Mouse (Mus musculus) brain, embryonic 14.5 days (tissue): Measurements from ENCODE around the gene Tspan33. TPM values are rescaled to one million over a fixed set of nuclear protein-coding genes. Genes with fewer than 3 reads are reported as not detected.
A peak's percentile ranks its signal among the peaks of the same experiment; 100 is the strongest.
"Not testable (repeated sequence)": the region's sequence is repeated elsewhere in the genome, so short reads cannot be mapped to it uniquely, and the experiment has no call there.

Experiments used
- DNase-seq: peaks from one replicate; pipeline ENCODE4 v3.0.0-alpha.2; 2011; ENCODE audit warnings: low read depth
- CTCF ChIP-seq: fragments of 200-500 bp; IDR thresholded peaks from 2 replicates; pipeline ENCODE4 v1.5.1; 2012; ENCODE audit warnings: inconsistent platforms, mild to moderate bottlenecking, moderate library complexity, borderline replicate concordance; ENCODE audit not compliant: insufficient read depth, insufficient read length; ENCODE audit errors: extremely low read depth
- POLR2A ChIP-seq: fragments of 200-500 bp; IDR thresholded peaks from 2 replicates; pipeline ENCODE4 v1.6.1; 2012; ENCODE audit warnings: mild to moderate bottlenecking, inconsistent platforms, borderline replicate concordance; ENCODE audit not compliant: poor library complexity, insufficient read depth, insufficient read length, severe bottlenecking; ENCODE audit errors: extremely low read depth
- polyA plus RNA-seq: library from polyadenylated mRNA; depleted of rRNA; stranded (reverse); fragments of >200 nt; gene quantifications from 2 replicates; pipeline ENCODE4 v1.2.3, GENCODE M21; 2012

Gene Tspan33
- polyA plus RNA-seq, 1 experiment = 10.6 TPM

DNA sequence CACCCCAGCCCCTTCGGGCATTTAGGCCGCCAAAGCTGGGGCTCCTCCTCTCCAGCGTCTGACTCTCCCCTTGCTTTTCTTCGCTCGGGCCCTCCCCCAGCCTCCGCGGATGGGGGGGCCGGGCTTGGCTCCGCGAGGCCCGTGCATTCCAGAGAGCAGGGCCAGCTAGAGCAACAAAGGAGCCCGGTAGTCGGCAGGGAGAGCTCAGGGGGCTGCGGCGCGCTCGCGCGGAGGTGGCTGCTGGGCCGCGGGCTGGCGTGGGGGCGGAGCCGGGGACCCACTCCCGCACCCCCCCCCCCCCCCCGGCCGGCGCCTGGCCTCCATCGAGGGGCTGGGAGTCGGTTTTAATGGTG lies 41.3 kb downstream of the Tspan33 start, which contains the start of gene Smo:
TSS of gene Smo (plus strand) at position 168 of the 353 bp plus-strand sequence.
- no peak for TF ChIP-seq CTCF
- peak; percentile 92 for TF ChIP-seq POLR2A
- peak; percentile 94 for DNase-seq

GRCm38 (mm10) chr6:29735689-29736451 lies 41.8 kb downstream of the Tspan33 start:
- peak; percentile 66; the same call in 1 of the 2 replicates for TF ChIP-seq POLR2A
- no peak for TF ChIP-seq CTCF
- DNase-seq = peak; percentile 75

DNA sequence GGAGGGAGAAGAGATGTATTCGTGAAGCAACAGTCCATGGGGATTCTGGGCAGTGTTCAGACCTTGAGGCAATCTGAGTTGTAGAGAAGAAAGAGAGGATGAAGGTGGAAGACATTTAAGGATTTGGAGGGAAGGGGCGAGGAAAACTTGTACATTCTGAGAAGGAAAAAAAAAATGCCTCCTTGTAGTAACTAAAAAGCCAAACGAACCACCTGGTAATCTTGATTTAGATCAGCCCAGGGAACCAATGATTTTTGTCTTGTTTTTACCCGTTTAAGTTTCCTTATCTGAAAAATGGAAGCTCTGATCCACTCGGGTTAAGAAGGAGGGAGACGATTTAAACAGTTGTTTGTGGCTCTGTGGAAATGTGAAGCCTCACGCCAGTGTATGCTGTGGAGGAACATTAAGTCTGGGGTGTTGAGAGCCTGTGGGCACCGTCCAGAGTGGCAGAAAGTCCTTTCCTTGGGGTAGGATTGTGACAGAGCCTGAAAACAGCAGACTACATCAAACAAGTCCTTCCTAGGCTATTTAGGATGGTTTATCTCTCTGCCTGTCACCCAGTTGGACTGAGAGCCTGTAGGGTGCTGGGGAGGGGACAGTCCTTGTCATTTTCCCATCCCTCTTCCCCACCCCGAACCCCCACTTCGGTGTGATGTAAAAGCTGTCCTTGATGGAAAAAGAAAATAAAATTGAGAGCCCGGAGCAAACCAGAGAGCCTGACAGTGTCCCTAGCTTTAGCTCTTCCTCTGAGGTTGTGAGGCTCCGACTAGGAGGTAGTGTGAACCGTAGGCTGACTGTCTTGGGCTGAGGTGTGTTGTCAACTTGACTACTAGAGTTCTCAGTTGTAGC lies 42.8 kb downstream of the Tspan33 start:
- TF ChIP-seq CTCF (no peak), POLR2A (no peak)
- no peak for DNase-seq

DNA sequence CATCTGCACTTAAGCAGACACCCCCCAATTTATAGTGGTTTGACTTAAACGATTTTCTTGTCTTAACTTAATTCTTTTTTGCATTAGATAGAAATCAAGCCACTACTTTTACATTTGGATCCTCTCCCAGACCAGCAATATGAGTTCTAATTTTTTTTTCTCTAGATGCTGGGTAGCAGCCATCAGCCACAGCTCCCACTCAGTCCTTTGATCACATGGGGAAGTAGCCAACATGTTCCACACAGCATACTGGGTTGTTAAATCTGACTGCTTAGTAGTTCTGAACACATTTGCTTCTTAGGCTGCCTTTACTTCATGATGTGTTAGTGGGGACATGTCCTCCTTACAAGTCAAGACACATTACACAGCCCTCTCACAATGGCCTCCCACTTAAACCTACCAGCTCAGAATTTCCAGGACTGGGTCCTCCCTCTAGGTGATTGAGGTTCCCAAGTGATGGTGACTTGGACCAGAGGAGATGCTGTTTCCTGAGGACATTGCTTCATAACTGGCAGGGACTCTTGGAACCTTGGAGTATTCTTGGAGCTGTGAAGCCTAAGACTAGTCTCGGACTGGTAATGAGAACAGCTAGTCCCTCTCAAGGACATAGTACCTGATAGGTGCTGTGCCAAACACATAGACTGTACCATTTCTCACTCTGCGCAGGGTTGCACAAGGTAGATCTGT lies 57.6 kb downstream of the Tspan33 start:
- no peak for DNase-seq

GRCm38 (mm10) chr6:29753336-29753735 lies 59.3 kb downstream of the Tspan33 start:
- no peak for DNase-seq
- no peak for TF ChIP-seq CTCF
- no peak for TF ChIP-seq POLR2A

More for the DNA sequence above, 57.6 kb downstream of the Tspan33 start:
- TF ChIP-seq POLR2A = no peak
- no peak for TF ChIP-seq CTCF

GRCm38 (mm10) chr6:29756001-29756400 lies 62.0 kb downstream of the Tspan33 start:
- peak; percentile 80 for DNase-seq
- no peak for TF ChIP-seq POLR2A
- TF ChIP-seq CTCF = no peak

DNA sequence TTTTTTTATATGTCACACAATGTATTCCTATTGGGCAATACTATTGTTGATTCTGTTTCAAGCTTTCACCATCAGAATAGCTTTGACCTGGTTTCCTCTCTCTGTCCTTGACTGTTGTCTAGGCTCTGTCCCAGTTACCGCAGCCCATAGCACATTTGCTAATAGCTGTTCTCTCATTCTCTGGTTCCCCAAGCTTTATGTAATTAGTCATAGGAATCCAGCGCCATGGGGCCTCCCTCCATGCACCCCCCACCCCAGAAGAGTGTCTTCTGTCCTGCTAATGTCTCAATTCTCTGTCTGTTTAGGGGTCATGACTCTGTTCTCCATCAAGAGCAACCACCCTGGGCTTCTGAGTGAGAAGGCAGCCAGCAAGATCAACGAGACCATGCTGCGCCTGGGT lies 62.5 kb downstream of the Tspan33 start:
- TF ChIP-seq POLR2A (no peak), CTCF (no peak)

DNA sequence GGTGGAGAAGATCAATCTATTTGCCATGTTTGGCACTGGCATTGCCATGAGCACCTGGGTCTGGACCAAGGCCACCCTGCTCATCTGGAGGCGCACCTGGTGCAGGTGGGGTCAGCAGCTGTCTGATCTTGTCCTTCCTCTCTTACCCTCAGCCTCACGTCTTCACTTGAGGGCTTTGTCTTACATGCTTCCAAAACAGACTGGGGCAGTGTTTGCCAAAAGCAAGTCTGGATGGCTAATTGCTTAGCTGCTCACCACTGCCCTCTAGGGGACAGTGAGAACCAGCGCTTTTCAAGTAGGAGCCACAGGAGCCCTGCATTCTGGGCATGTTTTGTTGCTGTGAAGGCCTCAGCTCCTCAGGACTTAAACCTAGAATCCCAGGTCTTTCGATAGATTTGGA lies 64.4 kb downstream of the Tspan33 start:
- peak; percentile 91 for DNase-seq
- TF ChIP-seq CTCF (peak; percentile 84), POLR2A (no peak)

More for the DNA sequence above, 62.5 kb downstream of the Tspan33 start:
- no peak for DNase-seq

DNA sequence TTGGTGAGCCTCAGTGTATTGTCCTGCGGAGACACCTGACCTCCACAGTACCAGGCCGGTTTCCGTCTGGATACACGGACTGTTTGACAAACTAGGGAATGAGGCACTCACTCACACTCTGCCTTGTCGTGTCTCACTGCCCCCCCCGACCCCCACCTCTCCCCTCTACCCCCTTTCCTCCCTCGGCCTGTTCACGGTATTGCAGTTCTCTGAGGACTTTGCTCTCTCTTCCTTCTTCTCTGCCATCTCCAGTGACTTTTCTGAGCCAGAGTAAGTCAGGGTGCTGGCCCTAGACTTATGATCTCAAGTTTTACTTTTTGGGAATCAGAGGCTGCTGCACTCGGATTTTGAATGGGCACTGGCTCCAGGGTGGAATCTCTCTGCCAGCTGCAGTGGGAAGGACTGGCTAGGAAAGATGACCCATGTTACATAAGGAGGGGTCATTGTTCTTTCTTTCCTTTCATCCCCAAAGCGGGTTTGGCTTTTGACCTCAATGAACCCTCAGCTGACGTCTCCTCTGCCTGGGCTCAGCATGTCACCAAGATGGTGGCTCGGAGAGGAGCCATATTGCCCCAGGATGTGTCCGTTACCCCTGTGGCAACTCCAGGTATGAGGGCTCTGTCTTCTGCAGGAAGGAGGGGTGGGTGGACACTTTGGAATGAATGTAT lies 65.1 kb downstream of the Tspan33 start:
- no peak for TF ChIP-seq POLR2A
- TF ChIP-seq CTCF = no peak
- DNase-seq = no peak

DNA sequence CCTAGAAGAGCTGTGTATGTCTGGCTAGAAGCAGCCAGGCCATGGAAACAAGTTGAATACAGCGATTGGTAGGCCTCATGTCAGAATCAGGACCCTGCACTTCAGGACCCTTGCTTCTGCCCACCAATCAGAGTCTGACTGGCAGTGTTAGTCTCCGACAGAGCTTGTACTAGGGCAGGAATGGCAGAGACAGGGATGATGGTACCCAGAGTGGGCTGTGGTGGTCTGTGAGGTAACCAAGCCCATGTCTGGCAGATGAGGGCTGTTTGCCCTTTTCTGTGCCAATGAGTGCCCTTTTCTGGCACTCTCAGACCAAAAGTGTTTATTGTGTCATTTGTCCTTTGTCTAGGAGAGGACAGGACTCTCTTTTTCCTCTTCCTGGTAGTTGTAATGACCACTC lies 66.4 kb downstream of the Tspan33 start:
- not testable (repeated sequence) for DNase-seq

GRCm38 (mm10) chr6:29761282-29761681 lies 67.3 kb downstream of the Tspan33 start:
- no peak for DNase-seq
- TF ChIP-seq POLR2A (no peak), CTCF (no peak)

DNA sequence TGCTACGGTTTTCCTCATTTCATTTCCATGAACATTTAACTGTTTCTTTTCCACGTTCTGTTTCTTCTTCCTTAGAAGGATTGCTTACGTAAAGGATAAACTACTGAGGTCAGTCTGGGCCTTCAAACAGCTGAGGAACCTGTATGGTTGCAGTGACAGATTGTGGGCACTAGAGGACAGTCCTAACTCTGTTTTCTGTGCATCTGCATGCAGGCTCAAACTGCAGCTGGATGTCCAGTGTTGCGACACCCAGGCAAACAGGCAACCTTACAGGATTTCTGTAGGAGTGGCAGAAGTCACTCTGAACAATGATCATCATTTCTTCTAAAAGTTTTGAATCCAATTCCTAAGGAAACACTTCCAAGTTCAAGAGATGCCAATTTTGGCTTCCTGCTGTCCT lies 68.5 kb downstream of the Tspan33 start:
- DNase-seq = peak; percentile 57
- TF ChIP-seq POLR2A (no peak), CTCF (peak; percentile 69; the same call in 1 of the 2 replicates)
